Mouse (Mus musculus): ENCODE measurements at regions not wholly inside any gene's neighbourhood (a gene's known extent, or its start where the extent isn't known, plus 50 kb on each side); places are given as distances from the start of the nearest gene placed in this dataset.

GRCm38 (mm10) chr10:9296055-9296454 lies 379.0 kb downstream of the Samd5 start:
- H3K27me3 ChIP-seq (ENCODE audit: control insufficient read depth, insufficient read depth, low read length): no peaks in the 10 kb centered on the region

GRCm38 (mm10) chr10:9295269-9295668 lies 379.7 kb downstream of the Samd5 start:
- Histone ChIP-seq H3K4me1 (ENCODE audit: control insufficient read depth, insufficient read depth, low read length) (no peaks in the 10 kb centered on the region), H3K27ac (replicated peaks; ENCODE audit: low read depth, low read length) (no peak overlapping the region), H3K9ac (ENCODE audit: low read depth, low read length, severe bottlenecking) (no peak overlapping the region), H3K36me3 (ENCODE audit: control insufficient read depth, insufficient read depth, low read length) (no peaks in the 10 kb centered on the region), H3K4me2 (replicated peaks; ENCODE audit: low read depth, low read length, severe bottlenecking) (no peak overlapping the region), H3K9me3 (ENCODE audit: control insufficient read depth, low read length) (no peaks in the 10 kb centered on the region), H3K27me3 (ENCODE audit: control insufficient read depth, insufficient read depth, low read length) (no peaks in the 10 kb centered on the region), H3K4me3 (replicated peaks; ENCODE audit: low read length) (no peak overlapping the region)
- ATAC-seq (ENCODE audit: low FRiP score, low read depth): no peak
- WGBS: 69% methylated on average over 1 of the region's 1 CpGs
- TF ChIP-seq POLR2A (IDR thresholded peaks at IDR 0.05; ENCODE audit: borderline replicate concordance, extremely low read depth, insufficient read depth, insufficient read length): no peak
- no peak for DNase-seq (ENCODE audit: low spot score)

More at GRCm38 (mm10) chr10:9296055-9296454, 379.0 kb downstream of the Samd5 start:
- H3K9me3 ChIP-seq (ENCODE audit: control insufficient read depth, low read length): no peaks in the 10 kb centered on the region
- ATAC-seq (ENCODE audit: low FRiP score, low read depth) (no peak), DNase-seq (ENCODE audit: low spot score) (no peak)
- TF ChIP-seq POLR2A (IDR thresholded peaks at IDR 0.05; ENCODE audit: borderline replicate concordance, extremely low read depth, insufficient read depth, insufficient read length): no peak
- no peak overlapping the region for H3K27ac ChIP-seq (replicated peaks; ENCODE audit: low read depth, low read length)
- H3K9ac ChIP-seq (ENCODE audit: low read depth, low read length, severe bottlenecking): no peak overlapping the region
- no peaks in the 10 kb centered on the region for H3K36me3 ChIP-seq (ENCODE audit: control insufficient read depth, insufficient read depth, low read length)
- H3K4me1 ChIP-seq (ENCODE audit: control insufficient read depth, insufficient read depth, low read length): no peaks in the 10 kb centered on the region
- H3K4me3 ChIP-seq (replicated peaks; ENCODE audit: low read length): no peak overlapping the region
- WGBS: 52% methylated on average over 1 of the region's 1 CpGs
- H3K4me2 ChIP-seq (replicated peaks; ENCODE audit: low read depth, low read length, severe bottlenecking): no peak overlapping the region

- Histone ChIP-seq H3K4me2 (replicated peaks; ENCODE audit: low read depth, low read length, severe bottlenecking) (no peak overlapping the region), H3K27ac (replicated peaks; ENCODE audit: low read depth, low read length) (no peak overlapping the region), H3K4me3 (replicated peaks; ENCODE audit: low read length) (no peak overlapping the region), H3K4me1 (ENCODE audit: control insufficient read depth, insufficient read depth, low read length) (no peaks in the 10 kb centered on the region), H3K27me3 (ENCODE audit: control insufficient read depth, insufficient read depth, low read length) (no peaks in the 10 kb centered on the region), H3K9me3 (ENCODE audit: control insufficient read depth, low read length) (no peaks in the 10 kb centered on the region), H3K36me3 (ENCODE audit: control insufficient read depth, insufficient read depth, low read length) (no peaks in the 10 kb centered on the region), H3K9ac (ENCODE audit: low read depth, low read length, severe bottlenecking) (no peak overlapping the region)
- 51% methylated on average over 2 of the region's 2 CpGs for WGBS
- TF ChIP-seq POLR2A (IDR thresholded peaks at IDR 0.05; ENCODE audit: borderline replicate concordance, extremely low read depth, insufficient read depth, insufficient read length): no peak
- ATAC-seq (ENCODE audit: low FRiP score, low read depth) (no peak), DNase-seq (ENCODE audit: low spot score) (no peak)
Observed at GRCm38 (mm10) chr10:9294620-9295019, 380.4 kb downstream of the Samd5 start.

- Histone ChIP-seq H3K27me3 (ENCODE audit: control insufficient read depth, insufficient read depth, low read length) (no peaks in the 10 kb centered on the region), H3K9ac (ENCODE audit: low read depth, low read length, severe bottlenecking) (no peak overlapping the region), H3K27ac (replicated peaks; ENCODE audit: low read depth, low read length) (no peak overlapping the region), H3K36me3 (ENCODE audit: control insufficient read depth, insufficient read depth, low read length) (no peaks in the 10 kb centered on the region), H3K9me3 (ENCODE audit: control insufficient read depth, low read length) (no peaks in the 10 kb centered on the region), H3K4me1 (ENCODE audit: control insufficient read depth, insufficient read depth, low read length) (no peaks in the 10 kb centered on the region), H3K4me3 (replicated peaks; ENCODE audit: low read length) (no peak overlapping the region), H3K4me2 (replicated peaks; ENCODE audit: low read depth, low read length, severe bottlenecking) (no peak overlapping the region)
- no peak for DNase-seq (ENCODE audit: low spot score)
- TF ChIP-seq POLR2A (IDR thresholded peaks at IDR 0.05; ENCODE audit: borderline replicate concordance, extremely low read depth, insufficient read depth, insufficient read length): no peak
- no peak for ATAC-seq (ENCODE audit: low FRiP score, low read depth)
- 75% methylated on average over 6 of the region's 6 CpGs for WGBS
Observed at GRCm38 (mm10) chr10:9291456-9292146, 383.4 kb downstream of the Samd5 start.

GRCm38 (mm10) chr10:9272940-9273339 lies 387.1 kb upstream of the Sash1 start:
- H3K9me3 ChIP-seq (ENCODE audit: control insufficient read depth, low read length): no peaks in the 10 kb centered on the region
- H3K27ac ChIP-seq (replicated peaks; ENCODE audit: low read depth, low read length): no peak overlapping the region
- DNase-seq (ENCODE audit: low spot score) (no peak), ATAC-seq (ENCODE audit: low FRiP score, low read depth) (no peak)
- no peak overlapping the region for H3K4me3 ChIP-seq (replicated peaks; ENCODE audit: low read length)
- no peaks in the 10 kb centered on the region for H3K27me3 ChIP-seq (ENCODE audit: control insufficient read depth, insufficient read depth, low read length)
- peaks cover 7% of the 10 kb centered on the region; the same call in 1 of the 2 replicates for H3K4me1 ChIP-seq (ENCODE audit: control insufficient read depth, insufficient read depth, low read length)
- no peak overlapping the region for H3K9ac ChIP-seq (ENCODE audit: low read depth, low read length, severe bottlenecking)
- H3K4me2 ChIP-seq (replicated peaks; ENCODE audit: low read depth, low read length, severe bottlenecking): no peak overlapping the region
- WGBS: 51% methylated on average over 3 of the region's 3 CpGs
- H3K36me3 ChIP-seq (ENCODE audit: control insufficient read depth, insufficient read depth, low read length): no peaks in the 10 kb centered on the region
- no peak for TF ChIP-seq POLR2A (IDR thresholded peaks at IDR 0.05; ENCODE audit: borderline replicate concordance, extremely low read depth, insufficient read depth, insufficient read length)
